Mouse (Mus musculus) small intestine, adult 2 months (tissue): ENCODE data around the gene Olfr853.

Experiments
- CTCF ChIP-seq: fragments of 200-500 bp; IDR thresholded peaks from 2 replicates; pipeline ENCODE4 v1.5.1; 2012; ENCODE audit warnings: low read depth, mild to moderate bottlenecking, control low read depth, inconsistent platforms, low read length, moderate library complexity, mixed read lengths; ENCODE audit not compliant: insufficient replicate concordance, insufficient read length; ENCODE audit errors: extremely low read depth
- POLR2A ChIP-seq: fragments of 200-500 bp; IDR thresholded peaks from 2 replicates; pipeline ENCODE4 v1.6.1; 2012; ENCODE audit warnings: low read depth, mild to moderate bottlenecking, control low read depth, inconsistent platforms, low read length, moderate library complexity

DNA sequence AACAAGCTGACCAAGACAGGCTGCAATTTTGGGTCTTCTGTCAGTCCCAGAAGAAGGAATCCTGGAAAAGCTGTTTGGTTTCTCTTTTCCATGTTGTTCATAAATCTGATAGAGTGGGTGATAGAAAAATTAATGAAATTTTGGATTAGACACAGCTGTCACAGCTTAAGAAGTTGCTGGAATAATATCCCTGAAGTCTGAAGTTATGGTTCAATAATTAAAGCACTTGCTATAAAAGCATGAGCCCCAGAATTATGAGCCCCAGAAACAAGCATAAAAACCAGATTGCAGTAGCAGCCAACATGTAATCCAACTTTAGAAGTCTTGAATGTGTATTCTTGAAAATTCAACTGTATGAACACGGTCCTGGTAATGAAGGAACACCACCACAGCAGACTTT is 26.4 kb upstream of the Olfr853 start, which contains the start of gene Olfr854:
- TF ChIP-seq CTCF = no peak
- TF ChIP-seq POLR2A = no peak
